Mouse (Mus musculus) liver, embryonic 18 days (tissue): ENCODE results near the gene Gas2. TPM values are rescaled to one million over a fixed set of nuclear protein-coding genes. Genes with fewer than 3 reads are reported as not detected.

ENCODE experiments used
- polyA plus RNA-seq: library from polyadenylated mRNA; depleted of rRNA; stranded (reverse); fragments of >200 nt; gene quantifications from 2 replicates; pipeline ENCODE4 v1.2.3, GENCODE M21; 2012; rRNA removed

The Gas2 gene
- 2.7 and 2.9 TPM in 2 replicates for polyA plus RNA-seq

DNA sequence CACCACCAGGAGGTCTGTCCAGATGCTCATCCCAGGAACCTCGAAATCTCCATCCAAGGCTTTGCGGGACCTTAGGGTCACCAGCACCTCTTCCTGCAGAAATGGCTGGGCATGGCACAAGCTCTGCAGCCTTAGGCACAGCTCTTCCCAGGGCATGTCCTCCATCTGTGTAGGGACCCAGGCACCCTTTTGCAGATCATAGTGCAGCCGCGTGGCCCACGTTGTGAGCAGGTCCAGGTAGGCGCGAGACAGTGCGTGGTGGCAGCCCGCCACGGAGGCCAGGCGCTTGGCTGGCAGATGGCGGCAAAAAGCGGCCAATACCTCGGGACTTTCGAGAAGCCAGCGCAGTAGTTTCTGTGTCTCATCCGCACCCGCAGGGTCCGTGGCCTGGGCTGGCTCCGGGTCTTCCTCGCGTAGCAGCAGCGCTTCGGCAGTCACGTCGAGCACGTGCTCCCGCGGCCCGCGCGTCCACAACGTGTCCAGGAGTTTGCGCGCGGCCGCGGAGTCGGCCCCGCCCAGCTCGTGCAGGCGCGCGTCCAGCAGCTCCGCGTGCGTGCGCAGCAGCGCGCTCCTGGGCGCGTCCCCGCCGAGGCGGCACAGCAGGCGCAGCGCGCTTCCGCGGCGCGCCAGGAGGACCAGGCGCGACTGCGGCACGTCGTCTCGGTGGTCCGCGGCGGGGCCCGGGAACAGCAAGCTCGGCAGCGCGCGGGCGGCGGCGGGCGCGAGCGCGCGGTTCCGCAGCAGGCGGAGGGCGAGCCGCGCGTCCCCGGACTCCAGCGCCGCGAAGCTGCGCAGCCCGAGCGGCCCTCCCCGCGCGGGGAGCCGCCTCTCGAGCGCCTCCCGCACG lies at the start of gene Gas2:
Gas2 (plus strand) TSS at position 766 of the 847 bp plus-strand sequence.

DNA sequence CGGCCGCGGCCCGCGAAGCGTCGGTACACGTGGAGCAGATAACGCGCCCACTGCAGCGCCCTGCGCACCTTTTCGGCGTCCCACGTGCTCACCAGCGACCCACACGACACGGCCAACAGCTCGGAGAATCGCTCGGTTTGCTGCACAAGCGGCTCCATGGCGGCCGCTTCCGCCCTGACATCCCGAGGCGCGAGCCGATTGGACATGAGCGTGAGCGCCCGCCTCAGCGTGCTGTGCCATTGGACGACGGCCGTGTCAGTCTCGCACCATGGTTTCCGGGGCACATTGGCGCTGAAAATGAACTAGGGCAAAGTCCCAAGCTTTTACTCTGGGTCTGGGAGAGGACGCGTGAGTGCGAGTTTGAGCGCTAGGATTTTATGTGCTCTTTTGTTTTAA lies 280 bp downstream of the Gas2 start, which contains the start of gene Fancf:
Fancf (minus strand) TSS at position 171 of the 396 bp plus-strand sequence.

GRCm38 (mm10) chr7:52005511-52006295 lies 143.9 kb downstream of the Gas2 start, which contains the start of gene Svip:
Svip (minus strand) TSS chr7:52006018.

GRCm38 (mm10) chr7:52015628-52016027 lies 153.8 kb downstream of the Gas2 start, which contains the start of gene 1700015G11Rik:
1700015G11Rik (minus strand) TSS chr7:52015728.

Other genes starting within 250 kb of the Gas2 start
- gene Slc17a6, start 240.0 kb upstream of the Gas2 start, polyA plus RNA-seq: not detected in 2 replicates
- gene Fancf, start 252 bp downstream of the Gas2 start, polyA plus RNA-seq: 4.1 and 4.7 TPM in 2 replicates
- 8.6 and 9.3 TPM in 2 replicates for gene Svip, start 144.0 kb downstream of the Gas2 start, polyA plus RNA-seq
- gene 1700015G11Rik, start 153.7 kb downstream of the Gas2 start, polyA plus RNA-seq: not detected in 2 replicates